Mouse (Mus musculus) embryonic facial prominence, embryonic 14.5 days (tissue): ENCODE results near the gene Upk3a. TPM values are rescaled to one million over a fixed set of nuclear protein-coding genes. Genes with fewer than 3 reads are reported as not detected.

Experiments used
- ATAC-seq: fragments of 200-750 bp; cut with Nextera tagmentation; 2 replicates; pipeline ENCODE4 v1.8.0; 2017; ENCODE audit warnings: low read depth, moderate number of reproducible peaks, moderate TSS enrichment
- DNase-seq: peaks from one replicate; pipeline ENCODE4 v3.0.0-alpha.2; 2015; ENCODE audit warnings: low spot score
- H3K27ac ChIP-seq: fragments of 300-500 bp; sonication (generic); replicated peaks from 2 replicates; pipeline ENCODE4 v1.5.1; 2014; ENCODE audit warnings: low read depth, mild to moderate bottlenecking, low read length, moderate library complexity
- H3K27me3 ChIP-seq: fragments of 300-500 bp; sonication (generic); replicated peaks from 2 replicates; pipeline ENCODE4 v1.6.1; 2014; ENCODE audit warnings: low read length; ENCODE audit not compliant: control insufficient read depth, insufficient read depth
- H3K36me3 ChIP-seq: fragments of 300-500 bp; sonication (generic); 2 replicates; pipeline ENCODE4 v1.6.1; 2014; ENCODE audit warnings: low read length, mixed read lengths; ENCODE audit not compliant: control insufficient read depth, insufficient read depth
- H3K4me1 ChIP-seq: fragments of 300-500 bp; sonication (generic); 2 replicates; pipeline ENCODE4 v1.6.1; 2014; ENCODE audit warnings: antibody characterized with exemption, low read length; ENCODE audit not compliant: control insufficient read depth, insufficient read depth
- H3K4me2 ChIP-seq: fragments of 300-500 bp; sonication (generic); 2 replicates; pipeline ENCODE4 v1.6.1; 2014; ENCODE audit warnings: low read depth, mild to moderate bottlenecking, low read length, moderate library complexity, mixed read lengths
- H3K4me3 ChIP-seq: fragments of 300-500 bp; sonication (generic); 2 replicates; pipeline ENCODE4 v1.5.1; 2014; ENCODE audit warnings: low read depth, mild to moderate bottlenecking, low read length
- H3K9ac ChIP-seq: fragments of 300-500 bp; sonication (generic); 2 replicates; pipeline ENCODE4 v1.6.1; 2014; ENCODE audit warnings: low read depth, mild to moderate bottlenecking, low read length, moderate library complexity, mixed read lengths
- H3K9me3 ChIP-seq: fragments of 300-500 bp; sonication (generic); 2 replicates; pipeline ENCODE4 v1.6.1; 2016; ENCODE audit warnings: low read length; ENCODE audit not compliant: control insufficient read depth
- WGBS: fragments of 180-500 bp; shearing (Covaris S2); extraction: QIAGEN DNeasy Blood & Tissue Kit; methylation state at CpG from one replicate; pipeline ENCODE4 v1.1.7; 2014; 5-methylcytosine and 5-hydroxymethylcytosine counted together
- polyA plus RNA-seq: library from polyadenylated mRNA; unstranded; fragments of >200 nt; fragmentation: Nextera tagmentation; extraction: Ambion mirVana; gene quantifications from 2 replicates; pipeline ENCODE4 v1.2.1, GENCODE M21; 2014

Gene Upk3a
- 8.3 and 13.0 TPM in 2 replicates for polyA plus RNA-seq

- no peaks in the 10 kb centered on the region for H3K9me3 ChIP-seq
- H3K4me1 ChIP-seq, result peaks cover 9% of the 10 kb centered on the region; the same call in 1 of the 2 replicates
- H3K9ac ChIP-seq, result no peak within 1 kb of the TSS
- peaks cover 13% of the 10 kb centered on the region; the same call in 1 of the 2 replicates for H3K27me3 ChIP-seq
- ATAC-seq (peak; percentile 80), DNase-seq (peak; percentile 62)
- no peak within 1 kb of the TSS for H3K4me3 ChIP-seq
- H3K27ac ChIP-seq, result no peak within 1 kb of the TSS
- no peaks in the 10 kb centered on the region for H3K36me3 ChIP-seq
- peak within 1 kb of the TSS; percentile 10; the same call in 1 of the 2 replicates for H3K4me2 ChIP-seq
- 8% methylated on average over 20 of the region's 21 CpGs for WGBS
Measured at GRCm38 (mm10) chr15:85016951-85017664, at the start of gene Upk3a. Upk3a (plus strand) TSS chr15:85017141.

- no peak overlapping the region for H3K27ac ChIP-seq
- no peak overlapping the region for H3K4me2 ChIP-seq
- H3K36me3 ChIP-seq, result no peaks in the 10 kb centered on the region
- H3K4me3 ChIP-seq, result no peak overlapping the region
- no peak overlapping the region for H3K9ac ChIP-seq
- no peaks in the 10 kb centered on the region for H3K27me3 ChIP-seq
- WGBS, result 93% methylated on average over 4 of the region's 4 CpGs
- DNase-seq (no peak), ATAC-seq (no peak)
- H3K9me3 ChIP-seq, result no peaks in the 10 kb centered on the region
- H3K4me1 ChIP-seq, result no peaks in the 10 kb centered on the region
Measured at GRCm38 (mm10) chr15:84968534-84968933, 48.4 kb upstream of the Upk3a start.

DNA sequence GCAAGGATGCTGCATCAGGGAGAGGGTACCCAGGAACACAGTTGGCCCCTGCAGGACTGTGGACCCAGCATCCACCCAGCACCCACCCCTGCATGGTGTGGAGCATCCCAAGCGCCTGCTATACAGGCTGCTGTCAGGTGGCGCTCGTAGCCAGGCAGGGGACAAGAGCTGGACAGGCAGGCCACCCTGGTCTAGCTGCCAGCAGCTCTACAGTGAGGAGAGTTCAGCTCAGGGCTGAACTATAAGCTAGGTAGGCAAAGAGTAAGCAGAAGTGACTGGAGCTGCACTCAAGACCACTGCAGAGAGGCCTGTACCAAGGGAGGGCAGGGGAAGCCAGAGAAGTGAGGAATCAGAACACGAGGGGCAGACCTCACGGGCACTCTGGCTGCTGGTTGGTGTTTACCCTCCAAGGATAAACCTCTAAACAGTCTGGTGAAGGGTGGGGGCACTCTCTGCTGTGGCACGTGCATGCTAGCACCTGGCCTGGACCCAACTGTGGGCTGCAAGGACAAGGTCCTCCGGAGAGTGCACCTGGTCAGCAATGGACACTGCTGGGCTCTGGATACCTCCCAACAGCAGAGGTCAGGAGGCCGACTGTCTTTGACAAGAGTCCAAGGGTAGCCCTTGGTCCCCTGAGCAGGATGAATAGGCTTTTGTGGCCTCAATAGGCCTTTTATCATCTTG is 43.9 kb upstream of the Upk3a start:
- no peaks in the 10 kb centered on the region for H3K36me3 ChIP-seq
- H3K4me1 ChIP-seq, result no peaks in the 10 kb centered on the region
- no peak overlapping the region for H3K4me2 ChIP-seq
- WGBS, result 49% methylated on average over 7 of the region's 8 CpGs
- no peak overlapping the region for H3K27ac ChIP-seq
- no peak overlapping the region for H3K9ac ChIP-seq
- no peaks in the 10 kb centered on the region for H3K9me3 ChIP-seq
- ATAC-seq, result no peak
- no peak for DNase-seq
- H3K4me3 ChIP-seq, result no peak overlapping the region
- no peaks in the 10 kb centered on the region for H3K27me3 ChIP-seq

DNA sequence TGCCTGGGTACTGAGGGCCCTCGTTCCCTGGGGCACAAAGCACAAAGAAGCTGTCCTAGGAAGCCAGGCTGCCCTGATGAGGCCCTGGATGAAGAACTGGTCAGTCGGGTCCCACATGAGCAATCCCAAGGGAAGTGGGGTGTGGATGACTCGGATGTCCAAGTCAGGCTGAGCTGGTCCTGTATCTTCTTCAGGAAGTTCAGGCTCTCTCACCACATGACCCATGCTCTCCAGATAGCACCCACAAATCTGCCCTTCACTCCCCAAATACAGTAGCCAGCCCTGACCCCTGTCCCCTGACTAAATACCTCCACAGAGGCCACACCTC is 43.4 kb upstream of the Upk3a start:
- H3K4me3 ChIP-seq, result no peak overlapping the region
- no peak overlapping the region for H3K9ac ChIP-seq
- no peak for ATAC-seq
- no peak for DNase-seq
- no peaks in the 10 kb centered on the region for H3K27me3 ChIP-seq
- no peaks in the 10 kb centered on the region for H3K9me3 ChIP-seq
- H3K36me3 ChIP-seq, result no peaks in the 10 kb centered on the region
- H3K4me1 ChIP-seq, result no peaks in the 10 kb centered on the region
- no peak overlapping the region for H3K4me2 ChIP-seq
- WGBS, result 35% methylated on average over 3 of the region's 3 CpGs
- H3K27ac ChIP-seq, result no peak overlapping the region

DNA sequence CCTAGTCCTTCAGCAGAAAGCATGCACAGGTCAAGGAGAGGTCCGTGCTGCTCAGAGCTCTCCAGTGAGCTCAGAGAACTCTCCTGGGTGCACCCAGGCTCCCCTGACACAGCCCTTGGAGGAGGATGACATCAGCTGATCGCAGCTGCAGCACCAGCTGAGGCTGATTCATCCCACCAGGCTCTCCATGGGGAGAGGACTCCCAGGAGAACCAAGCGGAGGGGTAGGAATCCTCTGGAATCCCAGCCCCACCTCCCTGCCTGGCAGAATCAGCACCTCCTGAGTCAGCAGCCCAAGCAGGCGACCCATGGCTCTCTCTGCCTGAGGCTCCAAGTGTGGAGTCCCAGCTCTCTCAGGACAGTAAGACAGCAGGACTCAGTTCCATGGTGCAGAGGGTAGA is 41.2 kb upstream of the Upk3a start:
- Histone ChIP-seq H3K4me2 (no peak overlapping the region), H3K4me1 (no peaks in the 10 kb centered on the region), H3K27ac (no peak overlapping the region), H3K9ac (peak overlapping the region; percentile 16; the same call in 1 of the 2 replicates), H3K36me3 (no peaks in the 10 kb centered on the region), H3K27me3 (no peaks in the 10 kb centered on the region), H3K9me3 (no peaks in the 10 kb centered on the region), H3K4me3 (no peak overlapping the region)
- 20% methylated on average over 4 of the region's 4 CpGs for WGBS
- 0 out of 2 replicates have a peak, but pooled peaks have one; percentile 27 for ATAC-seq
- peak; percentile 38 for DNase-seq

GRCm38 (mm10) chr15:84981609-84982313 is 35.2 kb upstream of the Upk3a start:
- H3K4me1 ChIP-seq, result no peaks in the 10 kb centered on the region
- H3K4me2 ChIP-seq, result no peak overlapping the region
- H3K27ac ChIP-seq, result no peak overlapping the region
- H3K4me3 ChIP-seq, result no peak overlapping the region
- no peaks in the 10 kb centered on the region for H3K9me3 ChIP-seq
- no peaks in the 10 kb centered on the region for H3K36me3 ChIP-seq
- H3K27me3 ChIP-seq, result no peaks in the 10 kb centered on the region
- no peak overlapping the region for H3K9ac ChIP-seq
- 78% methylated on average over 9 of the region's 9 CpGs for WGBS
- ATAC-seq (no peak), DNase-seq (no peak)

GRCm38 (mm10) chr15:84982888-84983287 is 34.1 kb upstream of the Upk3a start:
- Histone ChIP-seq H3K9ac (no peak overlapping the region), H3K36me3 (no peaks in the 10 kb centered on the region), H3K27me3 (no peaks in the 10 kb centered on the region), H3K4me2 (no peak overlapping the region), H3K27ac (no peak overlapping the region), H3K9me3 (no peaks in the 10 kb centered on the region), H3K4me1 (no peaks in the 10 kb centered on the region), H3K4me3 (no peak overlapping the region)
- WGBS, result 79% methylated on average over 3 of the region's 3 CpGs
- DNase-seq (no peak), ATAC-seq (no peak)

DNA sequence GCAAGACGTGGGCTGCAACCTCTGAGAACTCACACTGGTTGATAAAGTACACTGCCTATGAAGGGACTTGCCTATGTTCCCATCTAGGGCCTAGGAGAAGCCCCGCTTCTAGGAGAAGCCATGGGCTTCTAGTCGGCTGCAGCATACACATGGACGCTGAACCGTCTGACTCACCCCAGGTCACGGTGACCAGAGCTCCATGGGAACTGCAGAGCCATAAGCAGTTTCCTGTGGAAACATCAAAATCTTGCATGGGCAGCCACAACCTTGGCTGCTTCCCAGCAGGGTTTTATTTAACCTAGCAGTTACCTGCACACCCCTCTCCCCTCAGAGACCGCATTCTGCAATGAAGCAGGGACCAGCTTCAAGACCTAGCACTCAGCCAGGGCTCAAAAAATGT is 33.2 kb upstream of the Upk3a start:
- H3K9me3 ChIP-seq, result no peaks in the 10 kb centered on the region
- 89% methylated on average over 7 of the region's 7 CpGs for WGBS
- H3K27ac ChIP-seq, result no peak overlapping the region
- ATAC-seq, result no peak
- peaks cover 5% of the 10 kb centered on the region; the same call in 1 of the 2 replicates for H3K4me1 ChIP-seq
- H3K36me3 ChIP-seq, result no peaks in the 10 kb centered on the region
- H3K4me3 ChIP-seq, result no peak overlapping the region
- H3K9ac ChIP-seq, result no peak overlapping the region
- H3K27me3 ChIP-seq, result no peaks in the 10 kb centered on the region
- DNase-seq, result no peak
- H3K4me2 ChIP-seq, result no peak overlapping the region
